Mouse (Mus musculus) spleen, postnatal 36 days (tissue): ENCODE results near the gene 4930507D05Rik.
"Not testable (repeated sequence)": the region's sequence is repeated elsewhere in the genome, so short reads cannot be mapped to it uniquely, and the experiment has no call there.

Source experiments
- DNase-seq, 2 experiments: peaks; one replicate each; pipeline ENCODE4 v3.0.0; 2022; ENCODE audit warnings: low spot score in 2 of 2, mixed read lengths in 1 of 2

4930507D05Rik gene

DNA sequence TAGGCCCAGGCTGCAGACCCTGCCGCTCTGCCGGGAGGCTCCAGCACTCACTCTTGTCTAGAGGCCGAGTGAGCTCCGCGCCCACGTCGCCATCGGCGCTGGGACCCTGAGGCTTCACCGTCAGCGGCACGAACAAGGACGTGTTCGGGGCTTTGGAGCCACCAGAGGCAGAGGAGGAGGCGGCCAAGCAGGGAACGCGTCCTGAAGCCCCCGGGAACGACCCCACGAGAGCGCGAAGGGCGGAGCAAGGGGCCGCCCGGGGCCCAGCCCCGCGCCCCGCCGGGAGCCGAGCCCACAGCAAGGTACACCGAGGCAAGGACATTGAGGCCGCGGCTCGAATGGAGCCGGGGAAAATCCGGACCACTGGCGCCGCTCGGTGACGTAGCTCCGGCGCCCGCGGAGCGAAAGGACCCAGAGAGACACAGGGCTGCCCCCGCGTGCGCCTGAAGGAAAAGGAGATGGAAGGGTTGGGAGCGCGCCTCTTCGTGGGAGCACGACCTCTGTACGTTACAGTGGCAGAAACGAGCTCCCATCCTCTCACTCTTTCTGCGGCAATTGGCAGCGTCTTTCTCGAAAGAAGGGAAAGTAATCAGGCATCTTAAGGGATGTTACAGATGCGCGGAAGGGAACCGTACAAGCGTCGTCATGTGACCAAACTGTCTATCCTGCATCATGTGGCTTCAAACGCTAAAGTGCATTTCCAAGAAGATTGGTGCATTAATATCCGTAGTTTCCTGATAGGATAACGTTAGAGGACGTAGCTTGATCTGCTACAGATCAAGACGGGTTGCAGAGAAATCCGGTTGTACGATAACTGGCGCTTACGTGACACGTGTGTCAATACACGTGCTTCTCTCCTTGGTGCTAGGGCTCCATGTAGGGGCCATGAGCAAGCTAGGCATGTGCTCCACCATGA lies at the start of gene 4930507D05Rik, which contains the start of gene Supv3l1:
Gene 4930507D05Rik, plus strand, starts transcription at position 126 of the 916 bp plus-strand sequence.
Gene Supv3l1, minus strand, starts transcription at position 375 of the 916 bp plus-strand sequence.
- peak; percentile 76 to 85 for DNase-seq

GRCm38 (mm10) chr10:62401641-62402111 lies 47.6 kb upstream of the 4930507D05Rik start:
- DNase-seq: no peak

DNA sequence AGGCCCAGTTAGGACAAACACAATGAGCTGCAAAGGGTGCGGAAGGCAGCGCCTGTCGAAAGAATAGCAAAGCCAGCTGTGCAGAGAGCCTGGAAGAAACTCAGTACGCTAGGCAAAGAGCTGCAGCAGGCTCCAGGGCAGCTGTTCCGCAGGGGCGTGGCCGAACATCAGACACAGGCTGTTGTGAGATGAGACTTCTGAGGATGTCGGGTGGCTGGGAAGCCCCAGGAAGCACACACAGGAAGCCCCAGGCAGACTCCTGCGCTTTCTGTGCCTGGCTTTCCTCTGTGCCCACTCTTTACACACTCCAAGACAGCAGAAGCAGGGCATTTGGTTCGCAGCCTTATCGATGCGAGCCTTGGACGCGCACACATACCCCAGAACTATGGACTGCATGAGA lies 44.4 kb upstream of the 4930507D05Rik start:
- no peak for DNase-seq

- peak; percentile 21 to 42 for DNase-seq
Observed at GRCm38 (mm10) chr10:62410943-62411342, 38.3 kb upstream of the 4930507D05Rik start.

DNA sequence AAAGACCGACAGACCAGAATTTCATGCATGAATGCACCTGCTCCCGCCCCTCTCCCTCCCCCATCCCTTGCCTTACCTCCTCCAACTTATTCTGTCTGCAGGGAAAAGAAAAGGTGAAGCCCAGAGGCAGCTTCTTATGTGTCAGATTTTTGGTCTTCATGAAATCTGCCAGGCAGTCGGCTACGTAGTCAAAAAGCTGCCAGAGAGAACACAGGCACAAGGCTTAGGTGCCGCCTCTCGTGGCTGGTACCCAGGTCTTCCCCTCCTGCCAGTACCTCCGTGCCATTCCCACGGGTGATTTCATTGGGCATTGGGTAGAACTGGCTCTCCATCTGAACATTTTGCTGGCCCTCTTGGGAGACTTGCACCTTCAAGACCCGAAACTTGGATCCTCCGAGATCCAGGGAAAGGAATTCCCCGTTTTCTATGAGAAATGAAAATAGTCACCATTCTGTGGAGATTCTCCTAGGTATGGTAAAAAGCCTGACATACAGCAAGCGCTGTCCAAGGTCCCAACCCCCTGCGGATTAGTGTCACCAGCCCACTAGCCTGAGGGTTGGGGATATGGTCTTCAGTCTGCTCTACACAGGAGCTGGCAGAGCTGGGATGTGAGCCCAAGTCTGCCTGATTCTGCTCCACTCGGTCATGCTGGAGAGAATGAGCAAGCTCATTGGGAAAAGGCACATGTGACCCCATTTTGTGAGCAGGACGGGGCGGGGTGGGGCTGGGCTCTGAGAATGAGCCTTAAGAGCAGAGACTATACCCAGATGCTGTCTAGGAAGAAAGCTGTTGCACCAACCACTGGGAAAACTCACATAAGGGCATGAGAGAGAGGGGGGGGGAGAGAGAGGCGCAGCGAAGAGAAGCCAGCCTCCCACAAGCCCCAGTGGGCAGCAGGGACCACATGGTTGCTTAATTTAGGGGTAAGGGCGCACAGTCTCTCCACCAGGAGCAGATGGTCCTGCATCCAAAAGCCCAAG lies 37.6 kb upstream of the 4930507D05Rik start:
- no peak for DNase-seq

- DNase-seq: no peak
Observed at GRCm38 (mm10) chr10:62412906-62413605, 36.2 kb upstream of the 4930507D05Rik start.

- DNase-seq: no peak
Observed at GRCm38 (mm10) chr10:62413606-62413982, 35.7 kb upstream of the 4930507D05Rik start.

DNA sequence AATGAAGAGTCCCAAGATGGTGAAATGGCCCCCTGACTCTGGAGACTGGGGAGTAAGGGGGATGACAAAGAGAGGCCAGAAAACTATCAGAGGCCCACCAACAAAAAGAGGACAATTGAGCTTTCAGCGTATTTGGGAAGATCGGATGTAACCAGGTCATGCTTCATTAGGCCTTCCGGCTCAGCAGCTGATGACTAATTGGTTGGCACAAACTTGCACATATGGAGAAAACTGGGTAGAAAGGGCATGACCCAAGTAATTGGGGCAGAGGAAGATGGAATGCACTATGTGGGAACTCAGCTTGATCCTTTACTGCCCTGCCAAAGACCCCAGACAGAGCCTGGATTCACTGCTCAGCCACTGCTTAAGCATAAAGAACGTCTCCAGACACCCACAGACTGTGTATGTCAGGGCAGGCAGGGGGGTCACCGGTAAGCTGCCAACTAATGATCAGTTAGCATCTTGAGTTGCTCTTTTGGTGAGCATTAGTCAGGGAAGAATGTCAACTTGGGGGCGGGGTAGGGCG lies 30.4 kb upstream of the 4930507D05Rik start:
- DNase-seq: no peak

GRCm38 (mm10) chr10:62419422-62419821 lies 29.9 kb upstream of the 4930507D05Rik start:
- no peak for DNase-seq

- no peak for DNase-seq
Observed at GRCm38 (mm10) chr10:62420399-62420798, 28.9 kb upstream of the 4930507D05Rik start.

DNA sequence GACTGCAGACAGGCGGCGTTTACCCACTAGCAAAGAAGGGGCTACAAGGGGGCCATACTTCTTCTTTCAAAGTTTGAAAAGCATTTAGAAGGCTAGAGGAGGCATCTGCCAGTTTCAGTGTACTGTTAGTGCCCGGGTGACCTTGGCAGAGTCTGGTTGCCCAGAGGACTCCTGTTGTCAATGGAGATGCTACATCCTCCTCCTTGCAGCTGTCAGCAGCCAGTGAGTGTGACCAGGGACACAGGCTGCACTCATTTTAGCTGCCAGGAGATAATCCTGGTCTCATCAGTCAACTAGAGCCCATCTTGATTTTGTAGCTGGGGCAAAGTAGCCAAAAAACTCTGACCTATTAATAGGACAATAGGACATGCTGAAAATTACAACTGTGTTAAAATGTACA lies 28.2 kb upstream of the 4930507D05Rik start:
- DNase-seq: no peak

DNA sequence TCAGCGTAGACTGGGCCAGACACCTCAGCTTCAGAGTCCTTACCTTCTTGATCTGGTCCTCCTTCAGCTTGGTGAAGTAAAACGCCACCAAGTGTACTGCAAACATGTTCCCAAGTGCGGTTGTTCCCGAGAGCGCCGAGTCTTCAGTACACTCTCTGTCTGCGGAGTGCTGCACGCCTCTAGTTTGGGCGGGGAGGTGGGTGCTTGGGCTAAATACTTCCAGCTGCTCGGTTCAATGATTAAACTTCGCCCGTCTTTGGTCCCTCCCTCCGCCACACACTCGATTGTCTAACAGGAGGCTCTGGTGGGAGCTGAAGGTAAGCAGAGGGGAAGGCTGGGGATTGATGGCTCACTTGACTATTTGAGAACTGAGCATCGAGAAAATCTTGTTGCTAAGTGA lies 27.0 kb upstream of the 4930507D05Rik start, which contains the start of gene Hkdc1:
Gene Hkdc1, minus strand, starts transcription at position 237 of the 400 bp plus-strand sequence.
- no peak for DNase-seq

- no peak for DNase-seq
Observed at GRCm38 (mm10) chr10:62425081-62425871, 24.0 kb upstream of the 4930507D05Rik start.

GRCm38 (mm10) chr10:62430427-62430826 lies 18.9 kb upstream of the 4930507D05Rik start:
- no peak for DNase-seq

DNA sequence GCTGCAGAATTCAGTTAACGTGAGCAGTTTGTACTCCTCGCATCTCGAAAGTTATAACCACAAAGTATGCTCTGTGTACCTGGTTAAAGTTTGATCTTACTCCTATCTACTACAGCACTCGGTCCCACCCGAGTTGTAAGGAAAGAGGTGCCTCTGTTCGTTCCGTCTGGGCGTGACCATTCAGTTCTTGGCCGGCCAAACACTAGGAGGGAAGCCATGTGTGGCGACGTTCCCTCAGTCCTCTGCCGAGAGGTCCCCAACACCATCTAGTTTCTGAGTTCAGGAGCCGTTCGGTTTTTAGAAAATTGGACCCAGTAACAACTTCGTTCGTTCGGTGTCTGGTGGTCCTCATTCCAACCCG lies 971 bp downstream of the 4930507D05Rik start:
- DNase-seq: no peak

DNA sequence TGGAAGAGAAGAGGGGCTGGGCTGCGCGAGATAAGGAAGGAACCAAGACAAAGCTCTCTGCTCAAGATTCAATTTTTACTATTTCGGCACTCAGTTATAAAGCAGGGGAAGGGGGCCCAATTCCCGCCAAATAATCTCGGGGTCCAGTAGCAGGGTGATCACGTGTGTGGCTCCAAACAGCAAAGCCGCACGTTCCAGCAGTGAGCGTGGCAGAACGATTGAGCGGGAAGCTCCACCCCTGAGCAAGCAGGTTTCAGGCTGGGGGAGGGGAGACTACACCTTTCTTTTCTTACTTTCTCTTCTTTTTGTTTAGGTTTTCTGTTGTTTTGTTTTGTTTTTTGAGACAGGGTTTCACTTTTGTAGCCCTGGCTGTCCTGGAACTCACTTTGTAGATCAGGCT lies 2.7 kb downstream of the 4930507D05Rik start:
- not testable (repeated sequence) for DNase-seq

DNA sequence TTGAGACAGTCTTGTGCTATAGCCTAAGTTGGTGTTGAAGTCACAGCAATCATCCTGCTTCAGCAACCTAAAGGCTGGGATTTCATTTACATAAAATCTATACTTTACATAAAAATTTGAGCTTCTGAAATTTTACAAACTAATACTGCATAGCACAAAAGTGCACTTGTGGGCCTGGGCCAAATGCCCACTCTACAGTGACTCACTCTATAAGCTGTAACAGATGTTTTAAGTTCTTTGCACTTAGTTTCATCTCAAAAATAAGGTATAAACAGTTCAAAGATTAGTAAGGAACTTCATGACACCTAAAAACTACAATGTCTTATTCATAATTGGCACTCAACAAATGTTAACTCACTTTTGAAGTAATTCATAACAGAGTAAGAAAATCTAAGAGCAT lies 12.0 kb downstream of the 4930507D05Rik start:
- no peak for DNase-seq

GRCm38 (mm10) chr10:62469736-62470135 lies 20.4 kb downstream of the 4930507D05Rik start:
- DNase-seq: no peak

GRCm38 (mm10) chr10:62471105-62471504 lies 21.8 kb downstream of the 4930507D05Rik start:
- DNase-seq: no peak

DNA sequence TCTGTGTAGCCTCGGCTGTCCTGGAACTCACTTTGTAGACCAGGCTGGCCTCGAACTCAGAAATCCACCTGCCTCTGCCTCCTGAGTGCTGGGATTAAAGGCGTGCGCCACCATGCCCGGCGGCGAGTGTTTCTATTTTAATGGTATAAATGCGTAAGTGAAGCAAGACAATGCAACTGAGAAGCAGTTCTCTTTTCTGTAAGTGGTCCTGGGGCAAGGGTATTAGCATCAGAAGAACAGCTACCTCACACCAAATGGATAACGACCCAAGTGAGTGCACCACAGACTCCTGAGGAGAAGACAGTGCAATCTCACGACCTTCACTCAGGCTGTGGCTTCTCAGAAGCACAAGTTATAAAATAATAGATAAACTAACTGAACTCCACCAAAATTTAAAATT lies 25.7 kb downstream of the 4930507D05Rik start:
- no peak for DNase-seq
